Mouse (Mus musculus) thymus, postnatal 14 days (tissue): ENCODE measurements around the gene Olfr437.
"Not testable (repeated sequence)": the region's sequence is repeated elsewhere in the genome, so short reads cannot be mapped to it uniquely, and the experiment has no call there.

Experiments
- DNase-seq: peaks from one replicate; pipeline ENCODE4 v3.0.0; 2021

Gene Olfr437

GRCm38 (mm10) chr6:43162982-43163381 lies at the start of gene Olfr437:
Gene Olfr437 (plus strand): TSS chr6:43163282.
- no peak for DNase-seq

- not testable (repeated sequence) for DNase-seq
Observed at GRCm38 (mm10) chr6:43146267-43146666, 16.8 kb upstream of the Olfr437 start, which contains the start of gene Olfr237-ps1. Gene Olfr237-ps1 (plus strand): TSS chr6:43146567.

- no peak for DNase-seq
Observed at GRCm38 (mm10) chr6:43159502-43159901, 3.6 kb upstream of the Olfr437 start.

- DNase-seq = no peak
Observed at GRCm38 (mm10) chr6:43167246-43167645, 4.2 kb downstream of the Olfr437 start.

- no peak for DNase-seq
Observed at GRCm38 (mm10) chr6:43171840-43172239, 8.8 kb downstream of the Olfr437 start, which contains the start of gene Olfr13. Gene Olfr13 (plus strand): TSS chr6:43172140.

- DNase-seq = no peak
Observed at GRCm38 (mm10) chr6:43178129-43178528, 15.0 kb downstream of the Olfr437 start.

GRCm38 (mm10) chr6:43178584-43179501 lies 15.8 kb downstream of the Olfr437 start:
- DNase-seq = no peak

- no peak for DNase-seq
Observed at GRCm38 (mm10) chr6:43190986-43191385, 27.9 kb downstream of the Olfr437 start.

GRCm38 (mm10) chr6:43196781-43197180 lies 33.7 kb downstream of the Olfr437 start, which contains the start of gene Olfr435:
Gene Olfr435 (plus strand): TSS chr6:43197146.
- no peak for DNase-seq

- no peak for DNase-seq
Observed at GRCm38 (mm10) chr6:43198094-43198493, 35.0 kb downstream of the Olfr437 start.

- DNase-seq = no peak
Observed at GRCm38 (mm10) chr6:43202786-43203185, 39.7 kb downstream of the Olfr437 start.

GRCm38 (mm10) chr6:43205355-43205754 lies 42.3 kb downstream of the Olfr437 start:
- no peak for DNase-seq

- DNase-seq = not testable (repeated sequence)
Observed at GRCm38 (mm10) chr6:43212873-43213272, 49.8 kb downstream of the Olfr437 start, which contains the start of gene Olfr434. Gene Olfr434 (plus strand): TSS chr6:43213021.
